Mouse (Mus musculus) spleen, adult 2 months (tissue): Measurements from ENCODE around the gene Olfr1509. TPM values are rescaled to one million over a fixed set of nuclear protein-coding genes. Genes with fewer than 3 reads are reported as not detected.
A peak's percentile ranks its signal among the peaks of the same experiment; 100 is the strongest.
"Not testable (repeated sequence)": the region's sequence is repeated elsewhere in the genome, so short reads cannot be mapped to it uniquely, and the experiment has no call there.

ENCODE experiments used
- DNase-seq, 2 experiments: peaks; one replicate each; pipeline versions ENCODE4 v3.0.0 to v3.0.0-alpha.2; 2012 to 2021; ENCODE audit warnings: low spot score in 2 of 2, low read depth in 1 of 2
- H3K27ac ChIP-seq: fragments of 200-500 bp; 2 replicates; pipeline ENCODE4 v1.5.1; 2012; ENCODE audit warnings: low read length, inconsistent platforms; ENCODE audit not compliant: insufficient read depth
- H3K27me3 ChIP-seq: fragments of 200-500 bp; 2 replicates; pipeline ENCODE4 v1.6.1; 2012; ENCODE audit warnings: mild to moderate bottlenecking, moderate library complexity, low read length, inconsistent platforms; ENCODE audit not compliant: control insufficient read depth, insufficient read depth
- H3K36me3 ChIP-seq: fragments of 200-500 bp; 2 replicates; pipeline ENCODE4 v1.6.1; 2012; ENCODE audit warnings: mild to moderate bottlenecking, low read length, inconsistent platforms; ENCODE audit not compliant: control insufficient read depth, insufficient read depth
- H3K4me1 ChIP-seq: fragments of 200-500 bp; 2 replicates; pipeline ENCODE4 v1.6.1; 2011; ENCODE audit warnings: inconsistent platforms; ENCODE audit not compliant: control insufficient read depth, insufficient read depth, insufficient read length
- H3K4me3 ChIP-seq: fragments of 200-500 bp; 2 replicates; pipeline ENCODE4 v1.5.1; 2011; ENCODE audit warnings: mild to moderate bottlenecking, inconsistent platforms; ENCODE audit not compliant: insufficient read depth, insufficient read length; ENCODE audit errors: extremely low read depth
- CTCF ChIP-seq: fragments of 200-500 bp; IDR thresholded peaks from 2 replicates; pipeline ENCODE4 v1.5.1; 2011; ENCODE audit warnings: mild to moderate bottlenecking, inconsistent platforms; ENCODE audit not compliant: insufficient read depth, insufficient read length, insufficient replicate concordance; ENCODE audit errors: extremely low read depth
- POLR2A ChIP-seq: fragments of 200-500 bp; IDR thresholded peaks from 2 replicates; pipeline ENCODE4 v1.6.1; 2011; ENCODE audit warnings: low read depth, low read length, inconsistent platforms
- WGBS: fragments of 180-500 bp; shearing (Covaris S2); methylation state at CpG from one replicate; pipeline ENCODE4 v1.1.7; 2018; 5-methylcytosine and 5-hydroxymethylcytosine counted together
- polyA plus RNA-seq: library from polyadenylated mRNA; depleted of rRNA; stranded (reverse); fragments of >200 nt; gene quantifications from 2 replicates; pipeline ENCODE4 v1.2.3, GENCODE M21; 2012; rRNA removed

Gene Olfr1509
- not detected in 2 replicates for polyA plus RNA-seq

- Histone ChIP-seq H3K4me3 (no peak within 1 kb of the TSS), H3K27me3 (no peaks in the 10 kb centered on the region), H3K4me1 (no peaks in the 10 kb centered on the region), H3K36me3 (no peaks in the 10 kb centered on the region), H3K27ac (no peak within 1 kb of the TSS)
- TF ChIP-seq CTCF (no peak), POLR2A (no peak)
- no peak for DNase-seq
Observed at GRCm38 (mm10) chr14:52442690-52443089, at the start of gene Olfr1509. Olfr1509 (plus strand) TSS chr14:52442990.

- Histone ChIP-seq H3K27ac (no peak within 1 kb of the TSS), H3K27me3 (no peaks in the 10 kb centered on the region), H3K36me3 (no peaks in the 10 kb centered on the region), H3K4me1 (no peaks in the 10 kb centered on the region), H3K4me3 (no peak within 1 kb of the TSS)
- WGBS: 79% methylated on average over 4 of the region's 4 CpGs
- TF ChIP-seq POLR2A: no peak
- no peak for TF ChIP-seq CTCF
- no peak for DNase-seq
Observed at GRCm38 (mm10) chr14:52397279-52397678, 45.5 kb upstream of the Olfr1509 start, which contains the start of gene Olfr1511. Olfr1511 (minus strand) TSS chr14:52397379.

GRCm38 (mm10) chr14:52410142-52410919 is 32.5 kb upstream of the Olfr1509 start:
- not testable (repeated sequence) for H3K27ac ChIP-seq, H3K27me3 ChIP-seq, H3K36me3 ChIP-seq, DNase-seq, H3K4me1 ChIP-seq, H3K4me3 ChIP-seq
- 50% methylated on average over 8 of the region's 10 CpGs for WGBS

- no peak within 1 kb of the TSS; the same call in 1 of the 2 replicates for H3K27ac ChIP-seq
- TF ChIP-seq CTCF: no peak
- TF ChIP-seq POLR2A: no peak
- no peak within 1 kb of the TSS for H3K4me3 ChIP-seq
- H3K4me1 ChIP-seq: no peaks in the 10 kb centered on the region
- 93% methylated on average over 3 of the region's 3 CpGs for WGBS
- H3K27me3 ChIP-seq: no peaks in the 10 kb centered on the region
- no peaks in the 10 kb centered on the region for H3K36me3 ChIP-seq
- no peak for DNase-seq
Observed at GRCm38 (mm10) chr14:52414273-52414672, 28.5 kb upstream of the Olfr1509 start, which contains the start of gene Olfr1510. Olfr1510 (minus strand) TSS chr14:52414373.

- Histone ChIP-seq H3K27me3 (no peaks in the 10 kb centered on the region), H3K36me3 (no peaks in the 10 kb centered on the region), H3K4me3 (no peak overlapping the region), H3K4me1 (no peaks in the 10 kb centered on the region), H3K27ac (no peak overlapping the region)
- TF ChIP-seq POLR2A (no peak), CTCF (no peak)
- peak; percentile 5 to 17 for DNase-seq
- 59% methylated on average over 1 of the region's 1 CpGs for WGBS
Observed at GRCm38 (mm10) chr14:52427686-52428085, 15.1 kb upstream of the Olfr1509 start.

- Histone ChIP-seq H3K27ac (no peak overlapping the region), H3K4me3 (no peak overlapping the region), H3K36me3 (no peaks in the 10 kb centered on the region), H3K27me3 (no peaks in the 10 kb centered on the region), H3K4me1 (no peaks in the 10 kb centered on the region; the same call in 1 of the 2 replicates)
- WGBS: 7% methylated on average over 8 of the region's 8 CpGs
- no peak for TF ChIP-seq POLR2A
- no peak for TF ChIP-seq CTCF
- peak; percentile 28 to 48 for DNase-seq
Observed at GRCm38 (mm10) chr14:52451138-52451537, 8.3 kb downstream of the Olfr1509 start.

GRCm38 (mm10) chr14:52461928-52462327 is 19.1 kb downstream of the Olfr1509 start:
- Histone ChIP-seq H3K36me3 (no peaks in the 10 kb centered on the region), H3K4me3 (no peak overlapping the region), H3K27ac (no peak overlapping the region), H3K27me3 (no peaks in the 10 kb centered on the region), H3K4me1 (no peaks in the 10 kb centered on the region)
- TF ChIP-seq CTCF: no peak
- TF ChIP-seq POLR2A: no peak
- DNase-seq: no peak
